Mouse (Mus musculus) kidney, postnatal 0 days (tissue): ENCODE measurements around the gene Il12rb2. TPM values are rescaled to one million over a fixed set of nuclear protein-coding genes. Genes with fewer than 3 reads are reported as not detected.

ENCODE experiments used
- ATAC-seq: fragments of 200-750 bp; cut with Nextera tagmentation; replicated peaks from 2 replicates; pipeline ENCODE4 v1.8.0; 2017; ENCODE audit warnings: low read depth, moderate number of reproducible peaks, moderate TSS enrichment, moderate library complexity; ENCODE audit not compliant: low FRiP score
- DNase-seq: peaks from one replicate; pipeline ENCODE4 v3.0.0-alpha.2; 2016; ENCODE audit warnings: low spot score
- H3K27ac ChIP-seq: fragments of 300-500 bp; sonication (generic); 2 replicates; pipeline ENCODE4 v1.5.1; 2014; ENCODE audit warnings: mild to moderate bottlenecking
- H3K27me3 ChIP-seq: fragments of 300-500 bp; sonication (generic); 2 replicates; pipeline ENCODE4 v1.6.1; 2014; ENCODE audit warnings: low read length, mixed read lengths; ENCODE audit not compliant: insufficient read depth
- H3K36me3 ChIP-seq: fragments of 300-500 bp; sonication (generic); 2 replicates; pipeline ENCODE4 v1.6.1; 2014; ENCODE audit warnings: low read length, mixed read lengths; ENCODE audit not compliant: insufficient read depth
- H3K4me1 ChIP-seq: fragments of 300-500 bp; sonication (generic); replicated peaks from 2 replicates; pipeline ENCODE4 v1.6.1; 2014; ENCODE audit warnings: antibody characterized with exemption, low read length, mixed read lengths; ENCODE audit not compliant: insufficient read depth
- H3K4me2 ChIP-seq: fragments of 300-500 bp; sonication (generic); 2 replicates; pipeline ENCODE4 v1.6.1; 2014; ENCODE audit warnings: mild to moderate bottlenecking, low read length, moderate library complexity, mixed read lengths
- H3K4me3 ChIP-seq: fragments of 300-500 bp; sonication (generic); replicated peaks from 2 replicates; pipeline ENCODE4 v1.5.1; 2014; ENCODE audit warnings: low read depth, low read length
- H3K9ac ChIP-seq: fragments of 300-500 bp; sonication (generic); 2 replicates; pipeline ENCODE4 v1.6.1; 2014; ENCODE audit warnings: low read depth, low read length
- H3K9me3 ChIP-seq: fragments of 300-500 bp; sonication (generic); replicated peaks from 2 replicates; pipeline ENCODE4 v1.6.1; 2016; ENCODE audit warnings: low read length, inconsistent platforms, mixed read lengths
- CTCF ChIP-seq: IDR thresholded peaks from 2 replicates; pipeline ENCODE4 v1.5.1; 2016; ENCODE audit warnings: antibody characterized with exemption, low read depth, mild to moderate bottlenecking, moderate library complexity
- WGBS: fragments of 180-500 bp; shearing (Covaris S2); extraction: QIAGEN DNeasy Blood & Tissue Kit; methylation state at CpG from one replicate; pipeline ENCODE4 v1.1.7; 2014; 5-methylcytosine and 5-hydroxymethylcytosine counted together
- polyA plus RNA-seq: library from polyadenylated mRNA; unstranded; fragments of >200 nt; fragmentation: Nextera tagmentation; extraction: Ambion mirVana; gene quantifications from 2 replicates; pipeline ENCODE4 v1.2.1, GENCODE M21; 2015

The Il12rb2 gene
- polyA plus RNA-seq, 1 experiment from 2014 or later, result not detected

- H3K36me3 ChIP-seq, result peaks cover 30% of the 10 kb centered on the region
- no peak for ATAC-seq
- H3K9me3 ChIP-seq, result no peaks in the 10 kb centered on the region
- no peak for DNase-seq
- 85% methylated on average over 9 of the region's 9 CpGs for WGBS
- H3K9ac ChIP-seq, result no peak overlapping the region
- TF ChIP-seq CTCF, result no peak
- H3K4me1 ChIP-seq, result no peaks in the 10 kb centered on the region
- no peak overlapping the region for H3K4me3 ChIP-seq
- no peaks in the 10 kb centered on the region for H3K27me3 ChIP-seq
- H3K27ac ChIP-seq, result no peak overlapping the region
- no peak overlapping the region for H3K4me2 ChIP-seq
These were observed 94.3 kb downstream of the Il12rb2 start for GRCm38 (mm10) chr6:67281614-67282197.

- no peak overlapping the region for H3K27ac ChIP-seq
- H3K36me3 ChIP-seq, result peaks cover 29% of the 10 kb centered on the region
- H3K4me3 ChIP-seq, result no peak overlapping the region
- H3K9ac ChIP-seq, result no peak overlapping the region
- no peak for TF ChIP-seq CTCF
- ATAC-seq, result no peak
- no peaks in the 10 kb centered on the region for H3K27me3 ChIP-seq
- WGBS, result 77% methylated on average over 5 of the region's 5 CpGs
- DNase-seq, result no peak
- H3K4me2 ChIP-seq, result no peak overlapping the region
- H3K9me3 ChIP-seq, result no peaks in the 10 kb centered on the region
- no peaks in the 10 kb centered on the region for H3K4me1 ChIP-seq
These were observed 98.0 kb downstream of the Il12rb2 start for GRCm38 (mm10) chr6:67277944-67278343.

GRCm38 (mm10) chr6:67269459-67269858 lies 106.5 kb downstream of the Il12rb2 start:
- H3K9me3 ChIP-seq, result no peaks in the 10 kb centered on the region
- peaks cover 6% of the 10 kb centered on the region; the same call in 1 of the 2 replicates for H3K36me3 ChIP-seq
- no peak for ATAC-seq
- peak overlapping the region; percentile 72 for H3K4me2 ChIP-seq
- H3K4me1 ChIP-seq, result peaks cover 3% of the 10 kb centered on the region; the same call in 1 of the 2 replicates
- no peak overlapping the region for H3K27ac ChIP-seq
- H3K4me3 ChIP-seq, result peak overlapping the region; percentile 91; the same call in 1 of the 2 replicates
- no peaks in the 10 kb centered on the region for H3K27me3 ChIP-seq
- H3K9ac ChIP-seq, result no peak overlapping the region
- DNase-seq, result no peak
- TF ChIP-seq CTCF, result no peak
- WGBS, result 6% methylated on average over 2 of the region's 2 CpGs

GRCm38 (mm10) chr6:67268983-67269382 lies 107.0 kb downstream of the Il12rb2 start:
- DNase-seq (no peak), ATAC-seq (no peak)
- no peak for TF ChIP-seq CTCF
- Histone ChIP-seq H3K27me3 (no peaks in the 10 kb centered on the region), H3K9me3 (no peaks in the 10 kb centered on the region), H3K9ac (no peak overlapping the region), H3K27ac (no peak overlapping the region), H3K4me1 (peaks cover 3% of the 10 kb centered on the region; the same call in 1 of the 2 replicates), H3K4me3 (peak overlapping the region; percentile 91), H3K36me3 (peaks cover 6% of the 10 kb centered on the region; the same call in 1 of the 2 replicates), H3K4me2 (peak overlapping the region; percentile 72)
- 0% methylated on average over 1 of the region's 1 CpGs for WGBS

- ATAC-seq (no peak), DNase-seq (no peak)
- Histone ChIP-seq H3K27ac (no peak overlapping the region), H3K4me1 (peaks cover 3% of the 10 kb centered on the region; the same call in 1 of the 2 replicates), H3K4me3 (peak overlapping the region; percentile 91), H3K9me3 (no peaks in the 10 kb centered on the region), H3K4me2 (peak overlapping the region; percentile 72), H3K36me3 (peaks cover 6% of the 10 kb centered on the region; the same call in 1 of the 2 replicates), H3K27me3 (no peaks in the 10 kb centered on the region), H3K9ac (peak overlapping the region; percentile 97)
- 1% methylated on average over 2 of the region's 2 CpGs for WGBS
- TF ChIP-seq CTCF, result no peak
These were observed 107.8 kb downstream of the Il12rb2 start for GRCm38 (mm10) chr6:67268245-67268612.

GRCm38 (mm10) chr6:67267408-67268244 lies 108.4 kb downstream of the Il12rb2 start:
- no peak for TF ChIP-seq CTCF
- ATAC-seq (peak; percentile 29), DNase-seq (peak; percentile 56)
- H3K36me3 ChIP-seq, result peaks cover 2% of the 10 kb centered on the region; the same call in 1 of the 2 replicates
- H3K9ac ChIP-seq, result peak overlapping the region; percentile 97
- under 1% methylated on average over 65 of the region's 65 CpGs for WGBS
- peak overlapping the region; percentile 91 for H3K4me3 ChIP-seq
- H3K4me1 ChIP-seq, result peaks cover 3% of the 10 kb centered on the region; the same call in 1 of the 2 replicates
- peak overlapping the region; percentile 84 for H3K27ac ChIP-seq
- H3K9me3 ChIP-seq, result no peaks in the 10 kb centered on the region
- H3K27me3 ChIP-seq, result no peaks in the 10 kb centered on the region
- H3K4me2 ChIP-seq, result peak overlapping the region; percentile 72
